Mouse (Mus musculus) G1E (cell line): Measurements from ENCODE around the gene Afap1l2. TPM values are rescaled to one million over a fixed set of nuclear protein-coding genes. Genes with fewer than 3 reads are reported as not detected.

Source experiments
- ATAC-seq: 2 replicates; pipeline ENCODE4 v1.8.0; 2016; ENCODE audit warnings: mild to moderate bottlenecking; ENCODE audit not compliant: insufficient number of reproducible peaks, poor library complexity, low FRiP score, severe bottlenecking; ENCODE audit errors: extremely low read depth
- DNase-seq: peaks from one replicate; pipeline ENCODE4 v3.0.0; 2012; ENCODE audit warnings: low spot score
- H3K27me3 ChIP-seq: 2 replicates; pipeline ENCODE4 v1.6.1; 2012; ENCODE audit warnings: mild to moderate bottlenecking, low read length, inconsistent platforms; ENCODE audit not compliant: insufficient read depth
- H3K36me3 ChIP-seq: replicated peaks from 2 replicates; pipeline ENCODE3; 2012; ENCODE audit warnings: mild to moderate bottlenecking, inconsistent platforms
- H3K4me1 ChIP-seq: 2 replicates; pipeline ENCODE4 v1.6.1; 2012; ENCODE audit warnings: low read depth, low read length, inconsistent platforms, mixed read lengths; ENCODE audit not compliant: insufficient read depth
- H3K4me3 ChIP-seq: 2 replicates; pipeline ENCODE4 v1.5.1; 2012; ENCODE audit warnings: low read depth, mild to moderate bottlenecking, inconsistent platforms, low read length, moderate library complexity, mixed read lengths
- H3K9me3 ChIP-seq: replicated peaks from 2 replicates; pipeline ENCODE4 v1.6.1; 2012; ENCODE audit warnings: inconsistent platforms
- CTCF ChIP-seq: IDR thresholded peaks from 2 replicates; pipeline ENCODE4 v1.5.1; 2012; ENCODE audit warnings: low read depth, low read length, inconsistent platforms, mixed read lengths
- GATA1 ChIP-seq: IDR thresholded peaks from 2 replicates; pipeline ENCODE4 v1.6.1; 2012; ENCODE audit warnings: borderline replicate concordance, low read length, inconsistent platforms, mixed read lengths
- GATA2 ChIP-seq: IDR thresholded peaks from 2 replicates; pipeline ENCODE4 v1.6.1; 2012; ENCODE audit warnings: low read depth, low read length, inconsistent platforms, borderline replicate concordance
- POLR2AphosphoS5 ChIP-seq: IDR thresholded peaks from 2 replicates; pipeline ENCODE4 v1.6.1; 2012; ENCODE audit warnings: low read depth, low read length, inconsistent platforms; ENCODE audit not compliant: insufficient replicate concordance
- TAL1 ChIP-seq: conservative IDR thresholded peaks from 2 replicates; pipeline ENCODE4 v1.6.1; 2012; ENCODE audit warnings: low read depth, low read length, inconsistent platforms, mixed read lengths
- polyA plus RNA-seq: library from polyadenylated mRNA; stranded (reverse); fragments of >175 nt; gene quantifications from 2 replicates; pipeline ENCODE4 v1.2.3, GENCODE M21; 2012
- total RNA-seq, 2 experiments: library from RNA; stranded (forward) in 1 of 2; stranded (reverse) in 1 of 2; fragments of 200-1000 nt in 1 of 2; fragments of >200 nt in 1 of 2; fragmentation: Nextera tagmentation in 1 of 2; gene quantifications; 2 replicates each; pipeline ENCODE4 v1.2.3; 2014 to 2017

The Afap1l2 gene
- total and polyA plus RNA-seq, 3 experiments, result 0.11 TPM; not detected in 2

DNA sequence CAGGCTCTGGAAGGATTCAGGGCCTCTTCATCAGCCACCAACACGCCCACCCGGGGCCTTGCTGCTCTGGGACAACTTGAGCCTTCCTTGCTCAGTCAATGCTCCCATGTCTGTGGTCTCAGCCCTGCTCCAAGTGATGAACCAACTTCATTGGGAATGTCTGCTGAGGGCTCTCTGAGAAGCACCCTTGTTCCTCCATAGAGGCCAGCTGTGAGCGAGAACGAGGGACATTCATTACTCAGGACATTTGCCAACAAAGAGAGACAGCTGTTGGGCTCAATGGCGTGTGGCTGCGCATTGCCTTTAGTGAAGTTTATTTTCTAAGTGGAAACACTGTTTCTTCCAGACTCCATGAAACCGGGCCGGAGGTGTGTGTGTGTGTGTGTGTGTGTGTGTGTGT is 18.9 kb downstream of the Afap1l2 start:
- Histone ChIP-seq H3K36me3 (no peaks in the 10 kb centered on the region), H3K4me1 (no peaks in the 10 kb centered on the region), H3K4me3 (no peak overlapping the region), H3K27me3 (no peaks in the 10 kb centered on the region), H3K9me3 (no peaks in the 10 kb centered on the region)
- DNase-seq (no peak), ATAC-seq (no peak)
- TF ChIP-seq GATA2 (no peak), GATA1 (no peak)

DNA sequence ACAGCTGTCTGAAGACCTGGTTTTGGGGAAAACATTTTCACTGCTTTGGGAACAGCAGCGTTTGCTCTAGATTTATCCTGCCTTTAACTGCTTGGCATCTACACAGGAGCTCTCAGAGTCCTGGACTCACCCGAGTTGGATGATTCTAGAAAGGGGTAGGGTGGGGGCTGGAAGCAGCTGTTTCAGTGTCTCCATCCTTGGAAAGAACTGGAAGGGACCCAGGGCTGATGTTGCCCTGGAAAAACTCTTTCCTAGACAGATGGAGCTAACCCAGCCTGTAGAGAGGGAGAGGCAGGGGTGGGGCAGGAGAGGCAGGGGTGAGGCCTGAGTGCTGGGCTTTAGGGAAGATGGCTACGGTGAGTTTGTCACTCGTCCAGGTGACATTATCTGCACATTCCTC is 23.8 kb downstream of the Afap1l2 start:
- DNase-seq (no peak), ATAC-seq (no peak)
- Histone ChIP-seq H3K4me1 (no peaks in the 10 kb centered on the region), H3K27me3 (no peaks in the 10 kb centered on the region), H3K9me3 (no peaks in the 10 kb centered on the region), H3K36me3 (no peaks in the 10 kb centered on the region), H3K4me3 (no peak overlapping the region)
- no peak for TF ChIP-seq CTCF
- TF ChIP-seq TAL1, result no peak

DNA sequence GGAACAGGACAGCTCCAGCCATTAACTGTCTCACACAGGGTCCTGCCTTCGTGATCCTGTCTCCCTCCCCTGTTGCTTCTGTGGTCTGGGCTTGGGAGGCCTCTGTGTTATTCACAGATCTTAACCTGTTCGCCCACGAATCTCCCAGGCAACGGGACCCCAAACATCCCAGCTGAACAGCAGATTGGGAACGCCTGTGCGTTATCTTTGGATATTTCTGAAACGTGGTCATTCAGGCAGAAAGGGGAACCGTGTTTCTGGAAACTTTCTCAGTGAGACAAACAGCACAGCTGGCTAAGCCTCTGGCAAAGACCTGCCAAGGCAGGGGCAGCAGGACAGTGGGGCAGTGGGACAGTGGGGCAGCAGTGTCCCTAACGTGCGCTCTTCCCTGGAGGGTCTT is 24.3 kb downstream of the Afap1l2 start:
- no peaks in the 10 kb centered on the region for H3K36me3 ChIP-seq
- ATAC-seq (no peak), DNase-seq (no peak)
- TF ChIP-seq GATA1, result no peak
- no peak for TF ChIP-seq GATA2
- TF ChIP-seq CTCF, result no peak
- TF ChIP-seq POLR2AphosphoS5, result no peak
- no peak for TF ChIP-seq TAL1
- peaks cover 3% of the 10 kb centered on the region for H3K9me3 ChIP-seq
- H3K4me3 ChIP-seq, result no peak overlapping the region
- no peaks in the 10 kb centered on the region for H3K4me1 ChIP-seq
- H3K27me3 ChIP-seq, result no peaks in the 10 kb centered on the region

DNA sequence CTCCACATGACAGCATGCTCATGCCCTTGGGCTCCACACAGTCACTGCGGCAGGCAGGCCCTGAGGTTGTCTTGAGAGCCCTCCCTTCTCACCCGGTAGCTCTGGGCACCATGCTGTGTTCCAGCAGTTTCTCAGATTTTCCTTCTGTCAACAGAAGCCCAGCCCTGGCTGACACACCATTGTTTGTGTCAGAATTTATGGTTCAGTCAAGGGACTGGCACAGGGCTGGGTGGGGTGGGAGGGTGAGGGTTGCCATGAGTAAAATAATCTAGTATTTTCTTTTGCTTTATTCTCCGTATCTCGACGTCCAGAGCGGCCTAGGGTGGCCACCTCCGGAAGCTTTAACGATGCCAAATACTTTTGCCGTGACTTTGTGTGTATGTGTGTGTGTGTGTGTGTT is 26.3 kb downstream of the Afap1l2 start:
- DNase-seq, result no peak
- no peaks in the 10 kb centered on the region for H3K4me1 ChIP-seq
- no peak for ATAC-seq

DNA sequence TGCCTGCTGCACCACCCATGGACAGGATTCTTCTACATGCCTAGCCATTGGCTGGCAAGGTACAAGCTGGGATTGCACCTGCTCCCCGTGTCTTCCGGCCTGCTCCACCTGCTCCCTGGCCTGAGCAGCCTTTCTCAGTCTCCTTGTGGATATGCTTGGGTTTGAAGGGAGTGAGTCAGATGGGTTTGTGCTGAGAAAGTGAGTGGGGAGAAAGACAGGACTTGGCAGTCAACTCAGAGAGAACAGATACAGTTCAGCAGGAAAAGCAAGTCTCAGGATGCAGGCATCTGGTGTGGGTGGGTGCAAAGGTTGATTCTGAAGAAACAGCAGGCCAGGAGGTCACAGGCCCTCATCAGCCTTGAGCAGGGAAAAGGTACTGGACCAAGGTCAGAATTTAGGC is 27.2 kb downstream of the Afap1l2 start:
- DNase-seq (no peak), ATAC-seq (no peak)
- Histone ChIP-seq H3K9me3 (peaks cover 5% of the 10 kb centered on the region), H3K4me1 (no peaks in the 10 kb centered on the region), H3K27me3 (no peaks in the 10 kb centered on the region; the same call in 1 of the 2 replicates), H3K4me3 (no peak overlapping the region), H3K36me3 (no peaks in the 10 kb centered on the region)
- TF ChIP-seq GATA1, result no peak
- no peak for TF ChIP-seq CTCF
- no peak for TF ChIP-seq POLR2AphosphoS5
- TF ChIP-seq GATA2, result no peak
- TF ChIP-seq TAL1, result no peak

More for the DNA sequence above, 26.3 kb downstream of the Afap1l2 start:
- peaks cover 5% of the 10 kb centered on the region for H3K9me3 ChIP-seq
- no peak overlapping the region for H3K4me3 ChIP-seq
- no peaks in the 10 kb centered on the region; the same call in 1 of the 2 replicates for H3K27me3 ChIP-seq
- TF ChIP-seq GATA2 (no peak), GATA1 (no peak), POLR2AphosphoS5 (no peak), TAL1 (no peak), CTCF (no peak)
- no peaks in the 10 kb centered on the region for H3K36me3 ChIP-seq

DNA sequence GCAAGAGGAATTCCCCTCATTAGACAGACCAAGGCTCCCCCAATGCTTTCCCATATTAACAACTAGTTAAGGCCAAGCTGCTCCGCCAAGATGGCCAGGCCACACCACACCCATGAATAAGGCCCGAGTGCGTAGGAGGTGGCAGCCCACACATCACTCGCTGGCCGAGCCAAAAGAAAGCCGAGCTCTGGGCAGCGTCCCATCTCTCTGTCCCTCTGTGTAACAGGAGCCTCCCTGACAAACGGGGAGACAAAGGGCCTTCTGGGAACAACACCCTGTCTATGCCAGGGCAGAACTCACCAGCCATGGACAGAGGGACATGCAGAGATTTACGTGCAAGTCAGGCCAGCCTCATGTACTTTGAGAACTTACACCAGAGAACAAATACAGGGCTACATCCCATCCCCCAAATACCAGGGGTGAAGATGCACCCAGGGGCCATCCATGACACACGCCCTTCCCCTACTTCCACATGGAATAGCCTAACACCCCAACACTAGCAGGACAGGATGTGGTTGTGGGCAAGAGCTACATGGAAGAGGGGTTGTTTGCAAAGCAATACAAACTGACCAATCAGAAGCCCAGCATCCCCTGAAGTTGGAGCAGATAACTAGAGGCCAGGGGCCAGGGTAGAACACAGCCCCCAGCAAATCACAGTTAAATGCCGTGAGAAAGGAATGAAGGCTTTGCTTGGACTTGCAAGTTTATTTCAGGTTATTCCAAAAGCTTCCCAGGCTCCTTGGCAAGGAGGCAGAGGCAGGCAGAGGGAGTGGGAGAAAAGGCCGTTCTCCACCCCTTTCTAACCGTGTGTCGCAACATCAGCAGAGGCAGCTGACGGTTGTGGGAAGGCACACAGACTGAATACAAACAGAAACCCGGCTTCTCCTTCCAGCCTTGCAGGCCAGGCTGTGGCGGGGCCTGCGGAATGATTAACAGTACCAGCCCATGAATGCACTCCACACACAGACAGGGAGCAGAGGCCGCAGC is 30.8 kb downstream of the Afap1l2 start:
- Histone ChIP-seq H3K4me1 (no peaks in the 10 kb centered on the region), H3K4me3 (no peak overlapping the region), H3K9me3 (peaks cover 5% of the 10 kb centered on the region), H3K36me3 (no peaks in the 10 kb centered on the region), H3K27me3 (no peaks in the 10 kb centered on the region; the same call in 1 of the 2 replicates)
- no peak for TF ChIP-seq GATA2
- no peak for TF ChIP-seq TAL1
- no peak for TF ChIP-seq POLR2AphosphoS5
- TF ChIP-seq GATA1, result no peak
- no peak for TF ChIP-seq CTCF
- no peak for ATAC-seq
- no peak for DNase-seq

DNA sequence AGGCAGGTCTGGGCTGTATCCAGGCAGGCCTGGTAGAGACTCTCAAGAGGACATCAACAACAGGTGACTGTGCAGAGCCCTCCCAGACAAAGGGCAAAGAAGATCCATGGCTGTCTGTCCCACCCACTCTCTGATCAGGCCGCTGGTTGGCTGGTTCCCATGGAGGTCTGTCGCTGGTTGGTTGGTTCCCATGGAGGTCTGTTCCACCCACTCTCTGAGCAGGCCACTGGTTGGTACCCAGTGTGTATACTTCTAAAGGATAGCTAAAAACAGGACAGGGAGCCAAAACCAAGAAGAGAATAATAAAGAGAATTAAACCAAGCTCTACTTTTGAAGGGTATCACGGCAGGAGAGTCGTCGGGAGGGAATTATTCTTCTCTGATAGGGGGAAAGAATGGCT is 31.5 kb downstream of the Afap1l2 start:
- Histone ChIP-seq H3K36me3 (no peaks in the 10 kb centered on the region), H3K4me3 (no peak overlapping the region), H3K4me1 (no peaks in the 10 kb centered on the region), H3K9me3 (peaks cover 11% of the 10 kb centered on the region), H3K27me3 (no peaks in the 10 kb centered on the region; the same call in 1 of the 2 replicates)
- TF ChIP-seq GATA2 (no peak), GATA1 (no peak), CTCF (no peak), TAL1 (no peak), POLR2AphosphoS5 (no peak)
- ATAC-seq, result no peak
- DNase-seq, result no peak
